Mouse (Mus musculus) heart, postnatal 10 days (tissue): ENCODE results near the gene Pnkp. TPM values are rescaled to one million over a fixed set of nuclear protein-coding genes. Genes with fewer than 3 reads are reported as not detected.

Experiments used
- DNase-seq, 2 experiments: peaks; one replicate each; pipeline ENCODE4 v3.0.0; 2021
- intact Hi-C: fragments of 180-260 bp; cut with DNase I; formaldehyde crosslinking; loops from one replicate; pipeline ENCODE4 v1.15.1; 2025
- total RNA-seq, 2 experiments: library from RNA; stranded (reverse); gene quantifications; 2 replicates each; pipeline ENCODE4 v1.2.3; 2021

Gene Pnkp
- 10 to 100 TPM; 18.1 to 21.6 TPM for total RNA-seq

- intact Hi-C loops, result no loop called here
- peak; percentile 90 to 93 for DNase-seq
Measured at GRCm38 (mm10) chr7:44857042-44857552, at the start of gene Pnkp. Gene Pnkp, plus strand, starts transcription at chr7:44857139.

- intact Hi-C loops, result no loop called here
- DNase-seq, result no peak
Measured at GRCm38 (mm10) chr7:44808927-44809326, 48.0 kb upstream of the Pnkp start.

GRCm38 (mm10) chr7:44809466-44809865, 47.5 kb upstream of the Pnkp start:
- no peak for DNase-seq

GRCm38 (mm10) chr7:44810365-44810764, 46.6 kb upstream of the Pnkp start:
- intact Hi-C loops, result loop anchor here (5.0 kb wide), 1 partner anchor 38 kb away; no protein-coding TSS in a partner anchor
- DNase-seq, result no peak

More at GRCm38 (mm10) chr7:44809466-44809865, 47.5 kb upstream of the Pnkp start:
- intact Hi-C loops, result no loop called here

GRCm38 (mm10) chr7:44810819-44811557, 46.0 kb upstream of the Pnkp start:
- DNase-seq, result no peak
- intact Hi-C loops, result loop anchor here (5.0 kb wide), 1 partner anchor 39 kb away; no protein-coding TSS in a partner anchor

- intact Hi-C loops, result loop anchor here (5.0 kb wide), 1 partner anchor 40 kb away; no protein-coding TSS in a partner anchor
- no peak for DNase-seq
Measured at GRCm38 (mm10) chr7:44812651-44813325, 44.2 kb upstream of the Pnkp start.

- intact Hi-C loops, result loop anchor here (5.0 kb wide), 1 partner anchor 42 kb away; no protein-coding TSS in a partner anchor
Measured at GRCm38 (mm10) chr7:44813985-44814384, 43.0 kb upstream of the Pnkp start.

GRCm38 (mm10) chr7:44814423-44814822, 42.5 kb upstream of the Pnkp start:
- no peak for DNase-seq
- intact Hi-C loops, result loop anchor here (5.0 kb wide), 1 partner anchor 42 kb away; no protein-coding TSS in a partner anchor

More at GRCm38 (mm10) chr7:44813985-44814384, 43.0 kb upstream of the Pnkp start:
- DNase-seq, result no peak

- intact Hi-C loops, result loop anchor here (5.0 kb wide), 1 partner anchor 43 kb away; no protein-coding TSS in a partner anchor
- no peak for DNase-seq
Measured at GRCm38 (mm10) chr7:44814952-44815553, 41.9 kb upstream of the Pnkp start.

- DNase-seq, result peak; percentile 99 to 100
- intact Hi-C loops, result loop anchor here (2.0 kb wide), 2 partner anchors 33 to 67 kb away; partner anchors contain the start of genes Akt1s1, Tbc1d17 and Vrk3
Measured at GRCm38 (mm10) chr7:44815721-44816469, 41.0 kb upstream of the Pnkp start, which contains the start of the genes Nup62 and Il4i1. Gene Nup62, plus strand, starts transcription at chr7:44816088. Gene Il4i1, plus strand, starts transcription at chr7:44816387.

- peak; percentile 82 to 83 for DNase-seq
- intact Hi-C loops, result loop anchor here (2.0 kb wide), 2 partner anchors 32 to 68 kb away; partner anchors contain the start of genes Akt1s1, Tbc1d17 and Vrk3
Measured at GRCm38 (mm10) chr7:44816470-44817021, 40.4 kb upstream of the Pnkp start, which contains the start of gene Atf5. Gene Atf5, minus strand, starts transcription at chr7:44816658.

- peak in 1 of 2 experiments; percentile 21 for DNase-seq
Measured at GRCm38 (mm10) chr7:44817441-44817840, 39.5 kb upstream of the Pnkp start.

GRCm38 (mm10) chr7:44818164-44818563, 38.8 kb upstream of the Pnkp start:
- DNase-seq, result peak in 1 of 2 experiments; percentile 15
- intact Hi-C loops, result no loop called here

More at GRCm38 (mm10) chr7:44817441-44817840, 39.5 kb upstream of the Pnkp start:
- intact Hi-C loops, result loop anchor here (2.0 kb wide), 2 partner anchors 31 to 69 kb away; partner anchors contain the start of genes Akt1s1, Tbc1d17 and Vrk3

- DNase-seq, result peak; percentile 67 to 71
- intact Hi-C loops, result no loop called here
Measured at GRCm38 (mm10) chr7:44818751-44819235, 38.1 kb upstream of the Pnkp start.

GRCm38 (mm10) chr7:44819391-44819790, 37.5 kb upstream of the Pnkp start:
- intact Hi-C loops, result no loop called here
- DNase-seq, result no peak

GRCm38 (mm10) chr7:44819863-44820262, 37.1 kb upstream of the Pnkp start:
- peak in 1 of 2 experiments; percentile 22 for DNase-seq
- intact Hi-C loops, result loop anchor here (5.0 kb wide), 1 partner anchor 93 kb away; no protein-coding TSS in a partner anchor

- peak in 1 of 2 experiments; percentile 1 for DNase-seq
- intact Hi-C loops, result loop anchor here (5.0 kb wide), 1 partner anchor 93 kb away; no protein-coding TSS in a partner anchor
Measured at GRCm38 (mm10) chr7:44820525-44820924, 36.4 kb upstream of the Pnkp start.

GRCm38 (mm10) chr7:44821666-44822448, 35.1 kb upstream of the Pnkp start:
- no peak for DNase-seq
- intact Hi-C loops, result loop anchor here (5.0 kb wide), 1 partner anchor 95 kb away; no protein-coding TSS in a partner anchor
